Mouse (Mus musculus) CH12.LX (cell line): ENCODE measurements around the gene Gm5788.

Experiments used
- CTCF ChIP-seq, 2 experiments: IDR thresholded peaks in 1 of 2; conservative IDR thresholded peaks in 1 of 2; 2 replicates each; pipeline ENCODE4 v1.5.1; 2011 to 2012; ENCODE audit warnings: low read depth in 2 of 2, low read length in 2 of 2, improper control_type of control experiment in 1 of 2, inconsistent platforms in 1 of 2, mild to moderate bottlenecking in 1 of 2, moderate library complexity in 1 of 2
- EP300 ChIP-seq: IDR thresholded peaks from 2 replicates; pipeline ENCODE4 v1.6.1; 2011; ENCODE audit warnings: low read length, improper control_type of control experiment
- HCFC1 ChIP-seq: IDR thresholded peaks from 2 replicates; pipeline ENCODE4 v1.6.1; 2012; ENCODE audit warnings: low read depth, mild to moderate bottlenecking, inconsistent platforms, low read length, improper control_type of control experiment
- MAFK ChIP-seq: IDR thresholded peaks from 2 replicates; pipeline ENCODE4 v1.6.1; 2011; ENCODE audit warnings: low read length, improper control_type of control experiment; ENCODE audit not compliant: insufficient replicate concordance
- MAX ChIP-seq: IDR thresholded peaks from 2 replicates; pipeline ENCODE4 v1.6.1; 2011; ENCODE audit warnings: low read length, improper control_type of control experiment
- MYC ChIP-seq: IDR thresholded peaks from 2 replicates; pipeline ENCODE4 v1.6.1; 2011; ENCODE audit warnings: low read depth, mild to moderate bottlenecking, improper control_type of control experiment, low read length
- POLR2A ChIP-seq: IDR thresholded peaks from 2 replicates; pipeline ENCODE4 v1.6.1; 2011; ENCODE audit warnings: low read depth, mild to moderate bottlenecking, improper control_type of control experiment, low read length
- UBTF ChIP-seq: IDR thresholded peaks from 2 replicates; pipeline ENCODE4 v1.6.1; 2012; ENCODE audit warnings: low read depth, mild to moderate bottlenecking, inconsistent platforms, low read length, improper control_type of control experiment, moderate library complexity
- ZNF384 ChIP-seq: IDR thresholded peaks from 2 replicates; pipeline ENCODE4 v1.6.1; 2012; ENCODE audit warnings: low read depth, low read length, improper control_type of control experiment, inconsistent platforms

DNA sequence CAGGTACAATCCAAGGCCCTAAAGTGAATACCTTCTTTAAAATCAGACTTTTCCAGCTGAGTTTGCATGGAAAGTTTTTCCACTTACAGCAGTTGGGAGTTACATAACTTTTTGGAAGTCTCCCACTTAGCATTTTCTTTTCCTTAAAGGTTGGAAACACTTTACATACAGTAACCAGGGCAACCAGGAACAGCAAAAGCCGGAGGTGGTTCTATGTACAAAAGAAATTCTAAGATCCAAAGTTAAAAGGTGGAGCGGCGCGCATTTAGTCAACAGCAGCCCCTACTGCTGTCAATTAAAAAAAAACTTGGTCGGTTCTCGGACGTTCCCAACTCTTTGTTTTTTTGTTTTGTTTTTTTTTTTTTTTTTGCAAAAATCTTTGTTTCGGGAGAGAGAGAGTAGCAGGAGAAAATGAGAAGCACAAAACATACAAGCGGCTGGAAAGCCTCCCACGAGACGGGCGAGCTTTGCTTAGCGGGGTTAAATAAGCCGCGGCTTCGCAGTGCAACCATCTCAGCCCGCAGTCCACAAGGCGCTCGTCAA is 23.0 kb upstream of the Gm5788 start:
- TF ChIP-seq UBTF: no peak
- no peak for TF ChIP-seq ZNF384
- no peak for TF ChIP-seq MYC
- TF ChIP-seq CTCF (conservative IDR thresholded peaks at IDR 0.05 in 1 of 2, IDR thresholded peaks at IDR 0.05 in 1 of 2; ENCODE audit: low read depth in 2 of 2, low read length in 2 of 2): no peak
- no peak for TF ChIP-seq POLR2A
- TF ChIP-seq EP300: no peak
- TF ChIP-seq MAX: no peak
- no peak for TF ChIP-seq MAFK
- no peak for TF ChIP-seq HCFC1
